Mouse (Mus musculus) forebrain, embryonic 16.5 days (tissue): ENCODE measurements around the gene Nod1. TPM values are rescaled to one million over a fixed set of nuclear protein-coding genes. Genes with fewer than 3 reads are reported as not detected.

Experiments
- polyA plus RNA-seq: library from polyadenylated mRNA; unstranded; fragments of >200 nt; fragmentation: Nextera tagmentation; extraction: Ambion mirVana; gene quantifications from 2 replicates; pipeline ENCODE4 v1.2.1, GENCODE M21; 2015

Gene Nod1
- polyA plus RNA-seq, 1 experiment from 2014 or later = 2.3 TPM

Other genes with a start within 250 kb of the Nod1 start
- 19.5 and 23.2 TPM in 2 replicates for gene Znrf2, start 155.7 kb downstream of the Nod1 start, polyA plus RNA-seq
- 18.9 and 21.0 TPM in 2 replicates for gene Ggct, start 20.3 kb upstream of the Nod1 start, polyA plus RNA-seq
- 229 and 233 TPM in 2 replicates for gene Gars, start 65.4 kb upstream of the Nod1 start, polyA plus RNA-seq
- 0.29 and 1.3 TPM in 2 replicates for gene Crhr2, start 160.4 kb upstream of the Nod1 start, polyA plus RNA-seq
- 0.22 TPM in 1 of 2 replicates, not detected in the other for gene Inmt, start 202.4 kb upstream of the Nod1 start, polyA plus RNA-seq
- 14.4 and 17.8 TPM in 2 replicates for gene Mindy4, start 230.8 kb upstream of the Nod1 start, polyA plus RNA-seq